Mouse (Mus musculus) gastrocnemius, adult 8-10 months (tissue): ENCODE measurements around the gene Olfr1417. TPM values are rescaled to one million over a fixed set of nuclear protein-coding genes. Genes with fewer than 3 reads are reported as not detected.

ENCODE experiments used
- DNase-seq, 2 experiments: peaks; one replicate each; pipeline ENCODE4 v3.0.0; 2022; ENCODE audit warnings: low spot score in 2 of 2
- total RNA-seq, 4 experiments: library from RNA; stranded (reverse); gene quantifications; 2 replicates each; pipeline ENCODE4 v1.2.4; 2022

The Olfr1417 gene
- total RNA-seq, 4 experiments from 2014 or later = not detected

- no peak for DNase-seq
Observed at GRCm38 (mm10) chr19:11810856-11811255, 28.2 kb downstream of the Olfr1417 start.

- no peak for DNase-seq
Observed at GRCm38 (mm10) chr19:11810003-11810758, 28.8 kb downstream of the Olfr1417 start.

- no peak for DNase-seq
Observed at GRCm38 (mm10) chr19:11808452-11808851, 30.6 kb downstream of the Olfr1417 start.

GRCm38 (mm10) chr19:11807822-11808221 lies 31.2 kb downstream of the Olfr1417 start:
- DNase-seq = no peak

GRCm38 (mm10) chr19:11807251-11807650 lies 31.8 kb downstream of the Olfr1417 start:
- no peak for DNase-seq

- no peak for DNase-seq
Observed at GRCm38 (mm10) chr19:11804423-11804822, 34.6 kb downstream of the Olfr1417 start.

GRCm38 (mm10) chr19:11800531-11801315 lies 38.3 kb downstream of the Olfr1417 start:
- DNase-seq = no peak

- DNase-seq = no peak
Observed at GRCm38 (mm10) chr19:11794447-11794846, 44.6 kb downstream of the Olfr1417 start.

- no peak for DNase-seq
Observed at GRCm38 (mm10) chr19:11793741-11794359, 45.2 kb downstream of the Olfr1417 start.

GRCm38 (mm10) chr19:11791825-11792224 lies 47.2 kb downstream of the Olfr1417 start:
- DNase-seq = no peak

GRCm38 (mm10) chr19:11788876-11789275 lies 50.1 kb downstream of the Olfr1417 start:
- DNase-seq = no peak

GRCm38 (mm10) chr19:11787826-11788225 lies 51.2 kb downstream of the Olfr1417 start:
- no peak for DNase-seq

- no peak for DNase-seq
Observed at GRCm38 (mm10) chr19:11785409-11786154, 53.4 kb downstream of the Olfr1417 start.

- DNase-seq = peak; percentile 8 to 22
Observed at GRCm38 (mm10) chr19:11777191-11777865, 61.7 kb downstream of the Olfr1417 start.

Other genes starting within 250 kb of the Olfr1417 start
- gene Ms4a6d, start 234.4 kb downstream of the Olfr1417 start, total RNA-seq = under 1 TPM in 3 of 4 experiments, not detected in 1; 0.29 to 0.86 (median 0.81) TPM
- gene Ms4a2, start 215.5 kb downstream of the Olfr1417 start, total RNA-seq = under 1 TPM in 3 of 4 experiments, not detected in 1; 0.19 to 0.34 (median 0.31) TPM
- not detected for gene Ms4a3, start 198.4 kb downstream of the Olfr1417 start, total RNA-seq
- not detected for gene Oosp2, start 178.7 kb downstream of the Olfr1417 start, total RNA-seq
- gene Oosp1, start 148.1 kb downstream of the Olfr1417 start, total RNA-seq = not detected
- not detected for gene Oosp3, start 142.2 kb downstream of the Olfr1417 start, total RNA-seq
- not detected for gene Gif, start 91.7 kb downstream of the Olfr1417 start, total RNA-seq
- 10 to 100 TPM; 57.8 to 69.5 (median 61.5) TPM for gene Mrpl16, start 68.8 kb downstream of the Olfr1417 start, total RNA-seq
- gene Stx3, start 19.8 kb downstream of the Olfr1417 start, total RNA-seq = 1 to 10 TPM in 3 of 4 experiments, under 1 TPM in 1; 0.97 to 1.8 (median 1.2) TPM
- not detected for gene Olfr1418, start 21.8 kb upstream of the Olfr1417 start, total RNA-seq
- gene Olfr1419, start 35.9 kb upstream of the Olfr1417 start, total RNA-seq = not detected
- not detected for gene Olfr1420, start 47.3 kb upstream of the Olfr1417 start, total RNA-seq
- 10 to 100 TPM; 23.0 to 29.3 (median 24.5) TPM for gene Patl1, start 73.2 kb upstream of the Olfr1417 start, total RNA-seq
- 10 to 100 TPM; 56.3 to 63.9 (median 59.4) TPM for gene Osbp, start 126.7 kb upstream of the Olfr1417 start, total RNA-seq
- not detected for gene Olfr1423, start 202.1 kb upstream of the Olfr1417 start, total RNA-seq
- not detected for gene Olfr1424, start 223.5 kb upstream of the Olfr1417 start, total RNA-seq
- gene Olfr1425, start 238.5 kb upstream of the Olfr1417 start, total RNA-seq = not detected